Mouse (Mus musculus): ENCODE measurements around the gene Itpkb. TPM values are rescaled to one million over a fixed set of nuclear protein-coding genes. Genes with fewer than 3 reads are reported as not detected.

Itpkb gene
- total and polyA plus RNA-seq, 3 experiments = 4.2 to 14.4 (median 10.6) TPM

- Histone ChIP-seq H3K4me2 (ENCODE audit: insufficient read depth, low read depth, poor library complexity, severe bottlenecking) (no peak overlapping the region), H3K4me1 (ENCODE audit: control insufficient read depth in 1 of 2, insufficient read depth in 2 of 2) (peaks cover 30 to 85% of the 10 kb centered on the region in 2 experiments), H3K9ac (ENCODE audit: insufficient read depth, low read depth) (no peak overlapping the region), H3K27me3 (replicated peaks) (no peaks in the 10 kb centered on the region), H3K36me3 (replicated peaks in 1 of 2; ENCODE audit: control insufficient read depth in 1 of 2, insufficient read depth in 1 of 2, low read length in 1 of 2) (peaks cover 13 to 72% of the 10 kb centered on the region in 2 experiments), H3K79me2 (replicated peaks; ENCODE audit: control insufficient read depth, extremely low read depth, insufficient read depth, poor library complexity, severe bottlenecking) (peaks cover 29% of the 10 kb centered on the region), H3K9me3 (replicated peaks; ENCODE audit: low read length) (no peaks in the 10 kb centered on the region), H3K4me3 (replicated peaks in 1 of 3; ENCODE audit: low read depth in 2 of 3, low read length in 2 of 3, poor library complexity in 1 of 3) (no peak overlapping the region), H3K27ac (ENCODE audit: insufficient read depth, low read depth) (no peak overlapping the region)
- dilution Hi-C loops (cut with MboI; ENCODE audit: extremely low pct_ligation_motif_present, extremely low pct_unique_long_range_greater_than_20kb, low sequenced_read_pairs) = no loop called here
- TF ChIP-seq ZKSCAN1 (IDR thresholded peaks at IDR 0.05; ENCODE audit: borderline replicate concordance, low read depth, low read length) (no peak), CHD1 (IDR thresholded peaks at IDR 0.05; ENCODE audit: low read depth, low read length) (no peak), POLR2AphosphoS2 (IDR thresholded peaks at IDR 0.05; ENCODE audit: low read depth, low read length) (no peak), MXI1 (IDR thresholded peaks at IDR 0.05; ENCODE audit: low read depth, low read length) (no peak), USF1 (IDR thresholded peaks at IDR 0.05; ENCODE audit: low read depth, low read length) (no peak), CHD2 (IDR thresholded peaks at IDR 0.05; ENCODE audit: low read length) (no peak), IRF4 (IDR thresholded peaks at IDR 0.05; ENCODE audit: low read depth, low read length) (no peak), SIN3A (IDR thresholded peaks at IDR 0.05; ENCODE audit: low read length) (no peak), RAD21 (IDR thresholded peaks at IDR 0.05; ENCODE audit: low read depth, low read length) (no peak)
- in situ Hi-C loops (cut with MboI; ENCODE audit: low pct_ligation_motif_present, low pct_unique_long_range_greater_than_20kb, low sequenced_read_pairs) = loop anchor here (5.0 to 10.0 kb wide), 2 partner anchors 39 to 66 kb away; no protein-coding TSS in a partner anchor
- no peak for DNase-seq (ENCODE audit: extremely low read depth)
Measured at GRCm38 (mm10) chr1:180338358-180338757, 8.1 kb downstream of the Itpkb start.

- TF ChIP-seq E2F4 (IDR thresholded peaks at IDR 0.05; ENCODE audit: insufficient replicate concordance, low read depth, low read length) (no peak), ELF1 (IDR thresholded peaks at IDR 0.05; ENCODE audit: low read depth, low read length) (no peak), POLR2A (IDR thresholded peaks at IDR 0.05; ENCODE audit: low read depth, low read length) (no peak), EP300 (IDR thresholded peaks at IDR 0.05; ENCODE audit: low read length) (no peak), MXI1 (IDR thresholded peaks at IDR 0.05; ENCODE audit: low read depth, low read length) (no peak), USF1 (IDR thresholded peaks at IDR 0.05; ENCODE audit: low read depth, low read length) (no peak), KAT2A (IDR thresholded peaks at IDR 0.05; ENCODE audit: insufficient replicate concordance, low read length) (no peak), ZKSCAN1 (IDR thresholded peaks at IDR 0.05; ENCODE audit: borderline replicate concordance, low read depth, low read length) (no peak), ETS1 (conservative IDR thresholded peaks at IDR 0.05; ENCODE audit: low read depth, low read length) (no peak), TBP (conservative IDR thresholded peaks at IDR 0.05; ENCODE audit: low read depth, low read length) (no peak), MAZ (IDR thresholded peaks at IDR 0.05; ENCODE audit: low read depth, low read length) (no peak)
- dilution Hi-C loops (cut with MboI; ENCODE audit: extremely low pct_ligation_motif_present, extremely low pct_unique_long_range_greater_than_20kb, low sequenced_read_pairs) = no loop called here
- Histone ChIP-seq H3K9me3 (replicated peaks; ENCODE audit: low read length) (no peaks in the 10 kb centered on the region), H3K4me1 (ENCODE audit: control insufficient read depth in 1 of 2, insufficient read depth in 2 of 2) (peaks cover 24 to 85% of the 10 kb centered on the region in 2 experiments), H3K79me2 (replicated peaks; ENCODE audit: control insufficient read depth, extremely low read depth, insufficient read depth, poor library complexity, severe bottlenecking) (peaks cover 32% of the 10 kb centered on the region), H3K9ac (ENCODE audit: insufficient read depth, low read depth) (no peak overlapping the region), H3K4me3 (replicated peaks in 1 of 3; ENCODE audit: low read depth in 2 of 3, low read length in 2 of 3, poor library complexity in 1 of 3) (no peak overlapping the region), H3K27ac (ENCODE audit: insufficient read depth, low read depth) (no peak overlapping the region), H3K36me3 (replicated peaks in 1 of 2; ENCODE audit: control insufficient read depth in 1 of 2, insufficient read depth in 1 of 2, low read length in 1 of 2) (peaks cover 6 to 70% of the 10 kb centered on the region in 2 experiments), H3K27me3 (replicated peaks) (no peaks in the 10 kb centered on the region), H3K4me2 (ENCODE audit: insufficient read depth, low read depth, poor library complexity, severe bottlenecking) (no peak overlapping the region)
- no peak for DNase-seq (ENCODE audit: extremely low read depth)
- in situ Hi-C loops (cut with MboI; ENCODE audit: low pct_ligation_motif_present, low pct_unique_long_range_greater_than_20kb, low sequenced_read_pairs) = loop anchor here (5.0 to 10.0 kb wide), 2 partner anchors 38 to 66 kb away; no protein-coding TSS in a partner anchor
Measured at GRCm38 (mm10) chr1:180339143-180339542, 8.9 kb downstream of the Itpkb start.

Measured in CH12.LX (cell line).